Mouse (Mus musculus) hindbrain, postnatal 0 days (tissue): ENCODE measurements around the gene Spop. TPM values are rescaled to one million over a fixed set of nuclear protein-coding genes. Genes with fewer than 3 reads are reported as not detected.
"Not testable (repeated sequence)": the region's sequence is repeated elsewhere in the genome, so short reads cannot be mapped to it uniquely, and the experiment has no call there.

Experiments used
- ATAC-seq: fragments of 200-750 bp; cut with Nextera tagmentation; 2 replicates; pipeline ENCODE4 v1.8.0; 2017; ENCODE audit warnings: mild to moderate bottlenecking, moderate TSS enrichment, moderate library complexity
- DNase-seq: peaks from one replicate; pipeline ENCODE4 v3.0.0-alpha.2; 2015; ENCODE audit warnings: low spot score
- H3K27ac ChIP-seq: fragments of 300-500 bp; sonication (generic); 2 replicates; pipeline ENCODE4 v1.5.1; 2014; ENCODE audit warnings: mild to moderate bottlenecking
- H3K27me3 ChIP-seq: fragments of 300-500 bp; sonication (generic); 2 replicates; pipeline ENCODE4 v1.6.1; 2014; ENCODE audit warnings: low read length, mixed read lengths; ENCODE audit not compliant: insufficient read depth
- H3K36me3 ChIP-seq: fragments of 300-500 bp; sonication (generic); 2 replicates; pipeline ENCODE4 v1.6.1; 2014; ENCODE audit warnings: low read length, mixed read lengths; ENCODE audit not compliant: insufficient read depth
- H3K4me1 ChIP-seq: fragments of 300-500 bp; sonication (generic); 2 replicates; pipeline ENCODE4 v1.6.1; 2014; ENCODE audit warnings: antibody characterized with exemption, low read length, mixed read lengths; ENCODE audit not compliant: insufficient read depth
- H3K4me2 ChIP-seq: fragments of 300-500 bp; sonication (generic); 2 replicates; pipeline ENCODE4 v1.6.1; 2014; ENCODE audit warnings: low read depth, mild to moderate bottlenecking, low read length, moderate library complexity, mixed read lengths
- H3K4me3 ChIP-seq: fragments of 300-500 bp; sonication (generic); 2 replicates; pipeline ENCODE4 v1.5.1; 2014; ENCODE audit warnings: low read length
- H3K9ac ChIP-seq: fragments of 300-500 bp; sonication (generic); replicated peaks from 2 replicates; pipeline ENCODE4 v1.6.1; 2014; ENCODE audit warnings: mild to moderate bottlenecking, low read length, moderate library complexity, mixed read lengths
- H3K9me3 ChIP-seq: fragments of 300-500 bp; sonication (generic); 2 replicates; pipeline ENCODE4 v1.6.1; 2016; ENCODE audit warnings: low read length, mixed read lengths
- CTCF ChIP-seq: IDR thresholded peaks from 2 replicates; pipeline ENCODE4 v1.5.1; 2016; ENCODE audit warnings: antibody characterized with exemption, control low read depth, low read depth
- WGBS: fragments of 180-500 bp; shearing (Covaris S2); extraction: QIAGEN DNeasy Blood & Tissue Kit; methylation state at CpG from one replicate; pipeline ENCODE4 v1.1.7; 2014; 5-methylcytosine and 5-hydroxymethylcytosine counted together
- polyA plus RNA-seq: library from polyadenylated mRNA; unstranded; fragments of >200 nt; fragmentation: Nextera tagmentation; extraction: Ambion mirVana; gene quantifications from 2 replicates; pipeline ENCODE4 v1.2.1, GENCODE M21; 2015
- total RNA-seq: library from RNA; depleted of rRNA; stranded (reverse); fragments of >200 nt; gene quantifications from 2 replicates; pipeline ENCODE4 v1.2.3, GENCODE M21; 2014

The Spop gene
- total and polyA plus RNA-seq, 2 experiments from 2014 or later: 51.1 to 210 TPM

DNA sequence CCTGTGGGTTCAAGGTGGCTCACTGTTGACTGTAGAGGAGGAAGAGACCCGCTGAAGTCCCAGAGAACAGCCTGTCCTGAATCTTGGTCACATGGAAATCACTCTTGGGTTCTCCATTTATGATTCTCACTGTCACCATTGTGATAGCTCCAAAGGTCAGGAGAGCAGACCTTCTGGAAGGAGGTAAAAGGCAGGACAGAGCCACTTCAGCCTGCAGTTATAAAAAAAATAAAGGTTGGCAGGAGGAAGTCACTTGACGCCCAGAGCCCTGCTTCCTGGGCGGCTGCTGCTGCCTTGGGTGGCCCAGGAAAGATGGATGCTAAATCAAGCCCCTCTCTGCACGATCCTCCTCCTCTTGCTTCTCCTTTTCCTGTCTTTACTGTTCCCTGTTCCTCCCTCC lies 86.5 kb downstream of the Spop start:
- WGBS: 51% methylated on average over 4 of the region's 4 CpGs
- Histone ChIP-seq H3K4me3 (no peak overlapping the region), H3K9ac (0 out of 2 replicates have a peak overlapping the region, but pooled peaks have one; percentile 10), H3K27me3 (no peaks in the 10 kb centered on the region), H3K4me2 (no peak overlapping the region), H3K27ac (peak overlapping the region; percentile 64; the same call in 1 of the 2 replicates), H3K9me3 (no peaks in the 10 kb centered on the region), H3K4me1 (peaks cover 15% of the 10 kb centered on the region), H3K36me3 (no peaks in the 10 kb centered on the region)
- DNase-seq: no peak
- no peak for ATAC-seq
- TF ChIP-seq CTCF: no peak

DNA sequence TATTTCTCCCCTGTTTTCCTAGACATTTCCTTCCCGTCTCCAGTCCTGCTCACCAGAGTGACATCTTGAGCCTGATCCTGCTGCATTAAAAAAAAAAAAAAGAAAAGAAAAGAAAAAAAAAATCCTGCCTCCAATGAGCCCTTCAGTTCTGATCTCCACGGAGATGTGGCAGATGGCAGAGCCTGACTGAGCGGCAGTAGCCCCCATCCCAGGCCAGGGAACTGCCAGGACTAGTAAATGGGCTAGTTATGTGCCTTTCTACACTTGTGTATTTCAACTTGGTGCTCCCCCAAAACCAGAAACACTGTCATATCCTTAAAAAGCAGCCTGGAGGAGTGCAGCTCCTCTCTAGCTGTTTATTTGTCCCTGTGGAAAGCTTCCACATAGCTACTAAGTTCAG lies 87.0 kb downstream of the Spop start:
- ATAC-seq: no peak
- peak; percentile 50 for DNase-seq

DNA sequence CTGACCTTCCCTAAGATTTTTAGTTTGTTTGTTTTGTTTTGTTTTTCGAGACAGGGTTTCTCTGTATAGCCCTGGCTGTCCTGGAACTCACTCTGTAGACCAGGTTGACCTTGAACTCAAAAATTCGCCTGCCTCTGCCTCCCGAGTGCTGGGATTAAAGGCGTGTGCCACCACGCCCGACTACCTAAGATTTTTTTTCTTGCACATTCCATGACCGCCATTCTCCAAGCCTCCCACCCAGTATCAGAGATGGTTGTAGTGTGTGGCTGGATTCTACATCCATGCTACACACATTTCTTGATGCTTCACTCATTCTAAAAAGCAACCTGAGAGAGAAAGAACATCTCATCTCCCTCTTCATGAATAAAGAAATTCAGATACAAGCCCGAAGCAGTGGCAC lies 87.9 kb downstream of the Spop start:
- H3K36me3 ChIP-seq, DNase-seq, H3K9ac ChIP-seq, H3K4me2 ChIP-seq, H3K27ac ChIP-seq, H3K4me3 ChIP-seq, H3K9me3 ChIP-seq, H3K27me3 ChIP-seq, ATAC-seq: not testable (repeated sequence)
- 85% methylated on average over 8 of the region's 8 CpGs for WGBS
- peaks cover 15% of the 10 kb centered on the region for H3K4me1 ChIP-seq

More for the DNA sequence above, 87.0 kb downstream of the Spop start:
- H3K27me3 ChIP-seq: no peaks in the 10 kb centered on the region
- no peak overlapping the region for H3K4me3 ChIP-seq
- H3K36me3 ChIP-seq: no peaks in the 10 kb centered on the region
- 0 out of 2 replicates have a peak overlapping the region, but pooled peaks have one; percentile 10 for H3K9ac ChIP-seq
- peaks cover 15% of the 10 kb centered on the region for H3K4me1 ChIP-seq
- 8% methylated on average over 3 of the region's 3 CpGs for WGBS
- no peaks in the 10 kb centered on the region for H3K9me3 ChIP-seq
- no peak for TF ChIP-seq CTCF
- H3K27ac ChIP-seq: peak overlapping the region; percentile 64; the same call in 1 of the 2 replicates
- no peak overlapping the region for H3K4me2 ChIP-seq

DNA sequence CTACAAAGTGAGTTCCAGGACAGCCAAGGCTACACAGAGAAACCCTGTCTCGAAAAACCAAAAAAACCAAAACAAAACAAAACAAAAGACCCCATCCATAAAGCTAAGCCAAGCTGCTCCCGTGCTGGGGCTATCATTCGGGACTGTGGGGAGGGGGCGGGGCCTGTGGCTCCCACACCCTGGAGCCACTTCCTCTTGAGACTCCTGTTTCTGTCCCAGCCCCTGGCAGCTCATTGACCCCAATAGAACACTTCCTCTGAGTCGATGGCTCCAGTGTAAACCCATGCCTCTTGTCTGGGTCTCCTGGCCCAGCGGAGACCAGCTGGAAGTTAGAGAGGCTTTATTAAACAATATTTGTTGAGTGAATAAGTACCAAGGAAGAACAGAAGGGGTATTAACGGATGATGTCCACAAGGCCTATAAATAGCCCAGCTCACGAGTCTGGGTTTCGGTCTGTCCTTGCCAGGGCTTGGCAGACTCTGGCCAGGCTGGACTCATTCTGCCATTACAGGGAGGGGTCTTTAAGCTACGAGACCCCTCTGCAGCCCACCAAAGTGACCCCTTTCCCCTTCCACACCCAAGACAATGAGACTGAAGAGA lies 89.8 kb downstream of the Spop start:
- 40% methylated on average over 10 of the region's 10 CpGs for WGBS
- H3K4me3 ChIP-seq: no peak overlapping the region
- H3K4me2 ChIP-seq: no peak overlapping the region
- no peak overlapping the region for H3K9ac ChIP-seq
- ATAC-seq: peak; percentile 41; the same call in 1 of the 2 replicates
- TF ChIP-seq CTCF: no peak
- no peaks in the 10 kb centered on the region for H3K27me3 ChIP-seq
- peak overlapping the region; percentile 33; the same call in 1 of the 2 replicates for H3K27ac ChIP-seq
- DNase-seq: peak; percentile 36
- peaks cover 15% of the 10 kb centered on the region for H3K4me1 ChIP-seq
- no peaks in the 10 kb centered on the region for H3K9me3 ChIP-seq
- H3K36me3 ChIP-seq: no peaks in the 10 kb centered on the region

DNA sequence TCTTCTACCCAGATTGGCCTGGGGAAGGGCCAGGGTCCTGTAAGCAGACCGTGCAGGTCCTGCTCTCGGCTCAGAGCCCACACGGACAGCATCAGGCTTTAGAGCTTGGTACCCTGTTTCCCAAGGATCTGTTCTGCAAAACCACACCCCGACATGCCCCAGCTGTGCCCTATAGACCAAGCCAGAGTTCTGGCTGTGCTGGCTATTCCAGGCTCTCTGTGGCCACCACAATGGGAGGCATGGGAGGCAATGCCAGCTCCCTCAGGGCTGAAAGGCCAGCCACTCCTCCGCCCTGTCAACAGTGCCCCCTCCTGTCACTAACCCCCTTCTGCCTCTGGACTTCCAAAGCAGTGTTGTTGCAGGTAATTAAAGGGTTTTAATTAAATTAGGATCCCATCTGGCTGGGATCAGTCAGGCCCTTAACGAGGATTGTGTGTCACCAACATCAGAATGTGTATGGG lies 90.4 kb downstream of the Spop start:
- Histone ChIP-seq H3K4me2 (no peak overlapping the region), H3K4me3 (no peak overlapping the region), H3K9ac (no peak overlapping the region), H3K9me3 (no peaks in the 10 kb centered on the region), H3K27me3 (no peaks in the 10 kb centered on the region), H3K27ac (peak overlapping the region; percentile 33; the same call in 1 of the 2 replicates), H3K36me3 (no peaks in the 10 kb centered on the region), H3K4me1 (peaks cover 15% of the 10 kb centered on the region)
- 30% methylated on average over 6 of the region's 6 CpGs for WGBS
- no peak for TF ChIP-seq CTCF
- DNase-seq (no peak), ATAC-seq (no peak)

DNA sequence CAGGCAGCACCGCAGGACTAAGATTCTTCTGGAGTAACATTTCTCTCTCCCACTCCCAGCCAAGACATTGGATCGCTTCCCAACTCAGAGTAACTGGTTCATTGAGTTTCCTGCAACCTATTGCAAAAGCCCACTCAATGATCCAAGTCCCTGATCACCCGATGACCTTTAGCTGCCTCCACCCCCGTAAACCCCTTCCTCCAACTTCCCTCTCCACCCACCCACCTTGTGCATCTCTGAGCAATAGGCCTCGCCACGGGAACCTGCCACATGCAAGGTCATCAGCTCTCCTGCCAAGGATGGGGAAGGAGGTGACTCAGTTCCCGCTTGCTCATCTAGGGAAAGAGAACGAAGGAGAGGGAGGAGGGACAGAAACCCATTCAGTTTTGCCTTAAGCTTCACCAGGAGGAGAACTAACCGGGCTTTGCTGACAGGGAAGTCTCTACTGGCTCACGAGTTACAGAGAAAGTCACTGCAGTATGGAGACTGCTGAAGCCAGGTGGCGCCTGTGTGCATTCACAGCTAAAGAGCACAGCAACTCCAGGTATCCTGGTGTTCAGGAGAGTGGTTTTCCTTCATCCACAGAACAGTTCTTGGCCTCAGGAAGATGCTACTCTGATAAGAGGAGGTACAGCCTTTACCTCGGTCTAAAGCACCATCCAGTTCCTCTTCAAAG lies 93.3 kb downstream of the Spop start:
- peak; percentile 42 for DNase-seq
- TF ChIP-seq CTCF: peak; percentile 63
- no peak overlapping the region for H3K4me2 ChIP-seq
- no peaks in the 10 kb centered on the region for H3K9me3 ChIP-seq
- no peaks in the 10 kb centered on the region for H3K27me3 ChIP-seq
- no peaks in the 10 kb centered on the region for H3K36me3 ChIP-seq
- ATAC-seq: no peak
- WGBS: 46% methylated on average over 12 of the region's 12 CpGs
- H3K9ac ChIP-seq: no peak overlapping the region
- no peak overlapping the region for H3K4me3 ChIP-seq
- peaks cover 6% of the 10 kb centered on the region; the same call in 1 of the 2 replicates for H3K4me1 ChIP-seq
- no peak overlapping the region for H3K27ac ChIP-seq

DNA sequence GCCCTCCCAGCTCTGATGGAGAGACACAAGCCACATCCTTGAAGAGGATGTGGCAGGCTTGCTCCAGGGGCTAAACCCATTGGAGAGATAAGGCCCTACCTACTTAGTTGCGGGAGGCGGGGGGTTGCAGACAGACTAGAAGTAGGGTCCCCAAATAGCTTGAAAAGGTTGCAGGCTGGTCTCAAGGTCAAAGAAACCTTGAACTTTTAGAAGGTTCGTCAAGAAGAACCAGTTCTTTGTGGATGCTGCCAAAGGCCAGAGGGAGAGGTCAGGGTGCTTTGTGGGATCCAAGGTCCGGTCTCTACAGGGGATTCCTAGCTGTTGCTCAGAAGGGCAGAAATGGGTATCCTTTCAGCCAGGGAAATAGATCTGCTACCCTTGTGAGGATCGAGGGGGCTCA lies 93.9 kb downstream of the Spop start:
- Histone ChIP-seq H3K36me3 (no peaks in the 10 kb centered on the region), H3K4me1 (peaks cover 6% of the 10 kb centered on the region; the same call in 1 of the 2 replicates), H3K4me2 (no peak overlapping the region), H3K9ac (no peak overlapping the region), H3K4me3 (no peak overlapping the region), H3K9me3 (no peaks in the 10 kb centered on the region), H3K27me3 (no peaks in the 10 kb centered on the region), H3K27ac (no peak overlapping the region)
- ATAC-seq (no peak), DNase-seq (no peak)
- 80% methylated on average over 5 of the region's 5 CpGs for WGBS
- TF ChIP-seq CTCF: no peak
